Mouse (Mus musculus): ENCODE measurements at regions not wholly inside any gene's neighbourhood (a gene's known extent, or its start where the extent isn't known, plus 50 kb on each side); places are given as distances from the start of the nearest gene placed in this dataset.
A peak's percentile ranks its signal among the peaks of the same experiment; 100 is the strongest.

DNA sequence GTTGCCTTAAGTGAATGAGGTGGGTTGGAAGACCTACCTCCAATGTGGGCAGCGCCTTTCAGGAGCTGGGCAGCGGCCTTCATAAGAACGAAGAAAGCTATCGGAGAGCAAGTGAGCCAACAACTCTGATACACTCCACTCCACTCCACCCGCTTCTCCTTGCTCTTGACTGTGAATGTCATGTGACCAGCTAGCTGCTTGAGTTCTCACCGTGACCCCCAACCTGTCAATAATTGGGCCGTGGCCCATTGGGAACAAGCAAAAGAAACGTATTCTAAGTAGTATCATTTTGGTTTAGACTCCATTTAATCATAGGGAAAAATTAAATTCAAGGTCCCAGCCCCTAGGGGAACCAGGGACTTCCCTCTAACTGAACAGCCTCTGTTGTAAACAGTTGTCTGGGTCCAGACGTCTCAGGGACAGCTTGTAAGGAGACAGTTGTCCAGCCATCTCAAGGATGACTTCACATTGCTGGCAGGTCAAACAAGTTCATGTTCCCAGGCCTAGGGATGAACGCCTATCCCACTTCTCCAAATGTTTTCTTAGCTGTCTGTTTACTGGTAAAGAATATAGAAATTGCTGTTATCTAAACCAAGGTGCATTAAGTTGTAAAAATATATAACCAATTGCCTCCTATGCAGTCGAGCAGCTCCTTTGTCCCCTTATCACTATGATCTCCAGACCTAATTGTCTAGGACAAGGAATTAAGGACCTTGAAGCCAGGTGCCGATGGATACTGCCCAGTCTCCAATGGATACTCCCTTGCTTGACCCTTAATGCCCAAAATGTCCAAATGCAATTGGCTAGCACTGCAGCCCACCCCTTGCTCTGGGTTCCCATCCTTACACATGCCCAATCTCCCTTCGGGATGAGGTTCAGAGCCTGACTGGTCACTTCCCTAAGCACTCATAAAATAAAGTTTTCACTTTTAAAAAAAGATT is 67.1 kb upstream of the Cpm start:
- peaks cover 3% of the 10 kb centered on the region for H3K4me1 ChIP-seq (ENCODE audit: control insufficient read depth, insufficient read depth, low read length)
- H3K27me3 ChIP-seq (ENCODE audit: control insufficient read depth, insufficient read depth, low read length), result no peaks in the 10 kb centered on the region; the same call in 1 of the 2 replicates
- no peak overlapping the region for H3K27ac ChIP-seq (ENCODE audit: control insufficient read depth, insufficient read depth, low read depth, low read length)
- H3K4me3 ChIP-seq (ENCODE audit: control insufficient read depth, low read depth, low read length), result no peak overlapping the region
- no peaks in the 10 kb centered on the region for H3K36me3 ChIP-seq (ENCODE audit: control insufficient read depth, insufficient read depth, low read length)
- no peak for TF ChIP-seq POLR2A (IDR thresholded peaks at IDR 0.05; ENCODE audit: control insufficient read depth, low read depth, low read length)

DNA sequence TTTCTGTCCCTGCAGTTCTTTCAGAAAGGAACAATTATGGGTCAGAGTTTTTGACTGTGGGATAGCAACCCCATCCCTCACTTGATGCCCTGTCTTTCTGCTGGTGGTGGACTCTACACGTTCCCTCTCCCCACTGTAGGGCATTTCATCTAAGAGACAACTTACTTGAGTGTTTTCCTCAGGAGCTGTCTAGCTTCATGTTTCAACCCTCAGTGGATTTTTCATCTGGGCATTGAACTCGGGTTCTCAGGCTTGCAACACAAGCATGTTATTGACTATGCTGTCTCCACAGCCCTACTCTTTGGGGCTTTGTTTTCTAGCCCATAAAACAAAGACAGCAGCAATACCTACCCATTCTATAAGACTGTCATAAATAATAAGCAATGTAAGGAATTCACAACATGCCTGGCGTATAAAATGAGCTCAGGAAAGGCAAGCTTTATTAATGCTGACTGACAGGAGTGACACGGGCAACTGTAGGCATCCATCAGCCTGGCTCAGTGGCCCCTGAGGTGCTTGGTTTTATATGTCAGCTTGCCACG is 68.0 kb upstream of the Cpm start:
- no peak overlapping the region for H3K4me3 ChIP-seq (ENCODE audit: control insufficient read depth, low read depth, low read length)
- peaks cover 3% of the 10 kb centered on the region for H3K4me1 ChIP-seq (ENCODE audit: control insufficient read depth, insufficient read depth, low read length)
- H3K27me3 ChIP-seq (ENCODE audit: control insufficient read depth, insufficient read depth, low read length), result no peaks in the 10 kb centered on the region; the same call in 1 of the 2 replicates
- H3K36me3 ChIP-seq (ENCODE audit: control insufficient read depth, insufficient read depth, low read length), result no peaks in the 10 kb centered on the region
- TF ChIP-seq CTCF (IDR thresholded peaks at IDR 0.05; ENCODE audit: control insufficient read depth, insufficient read depth, insufficient replicate concordance, low read depth, low read length) (no peak), POLR2A (IDR thresholded peaks at IDR 0.05; ENCODE audit: control insufficient read depth, low read depth, low read length) (no peak)
- no peak overlapping the region for H3K27ac ChIP-seq (ENCODE audit: control insufficient read depth, insufficient read depth, low read depth, low read length)

DNA sequence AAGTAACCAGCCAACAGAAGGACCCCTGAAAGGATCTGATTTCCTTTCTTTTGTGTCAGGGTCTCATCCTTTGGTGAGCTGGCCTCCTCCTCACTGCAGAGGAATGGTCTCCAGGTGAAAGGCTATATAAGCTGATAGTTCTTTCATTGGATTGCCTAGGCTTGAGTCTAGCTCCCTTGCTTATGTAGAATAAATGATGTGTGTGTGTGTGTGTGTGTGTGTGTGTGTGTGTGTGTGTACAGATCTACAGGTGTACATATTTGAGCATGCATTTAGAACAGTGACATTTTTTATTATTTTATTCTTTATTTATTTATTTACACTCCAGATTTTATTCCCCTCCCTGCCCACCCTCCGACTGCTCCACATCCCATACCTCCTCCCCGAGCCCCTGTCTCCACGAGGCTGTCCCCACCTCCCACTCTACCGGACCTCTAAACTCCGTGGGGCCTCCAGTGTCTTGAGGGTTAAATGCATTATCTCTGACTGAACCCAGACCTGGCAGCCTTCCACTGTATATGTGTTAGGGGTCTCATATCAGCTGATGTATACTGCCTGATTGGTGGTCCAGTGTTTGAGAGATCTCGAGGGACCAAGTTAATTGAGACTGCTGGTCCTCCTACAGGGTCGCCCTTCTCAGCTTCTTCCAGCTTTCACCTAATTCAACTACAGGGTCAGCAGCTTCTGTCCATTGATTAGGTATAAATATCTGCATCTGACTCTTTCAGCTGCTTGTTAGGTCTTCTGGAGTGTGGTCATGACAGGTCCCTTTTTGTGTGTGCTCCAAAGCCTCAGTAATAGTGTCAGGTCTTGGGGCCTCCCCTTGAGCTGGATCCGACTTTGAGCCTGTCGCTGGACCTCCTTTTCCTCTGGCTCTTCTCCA is 68.7 kb upstream of the Cpm start:
- peaks cover 3% of the 10 kb centered on the region for H3K4me1 ChIP-seq (ENCODE audit: control insufficient read depth, insufficient read depth, low read length)
- no peak for TF ChIP-seq CTCF (IDR thresholded peaks at IDR 0.05; ENCODE audit: control insufficient read depth, insufficient read depth, insufficient replicate concordance, low read depth, low read length)
- TF ChIP-seq POLR2A (IDR thresholded peaks at IDR 0.05; ENCODE audit: control insufficient read depth, low read depth, low read length), result no peak
- no peaks in the 10 kb centered on the region; the same call in 1 of the 2 replicates for H3K27me3 ChIP-seq (ENCODE audit: control insufficient read depth, insufficient read depth, low read length)
- no peak overlapping the region for H3K27ac ChIP-seq (ENCODE audit: control insufficient read depth, insufficient read depth, low read depth, low read length)
- H3K36me3 ChIP-seq (ENCODE audit: control insufficient read depth, insufficient read depth, low read length), result no peaks in the 10 kb centered on the region
- no peak overlapping the region for H3K4me3 ChIP-seq (ENCODE audit: control insufficient read depth, low read depth, low read length)

DNA sequence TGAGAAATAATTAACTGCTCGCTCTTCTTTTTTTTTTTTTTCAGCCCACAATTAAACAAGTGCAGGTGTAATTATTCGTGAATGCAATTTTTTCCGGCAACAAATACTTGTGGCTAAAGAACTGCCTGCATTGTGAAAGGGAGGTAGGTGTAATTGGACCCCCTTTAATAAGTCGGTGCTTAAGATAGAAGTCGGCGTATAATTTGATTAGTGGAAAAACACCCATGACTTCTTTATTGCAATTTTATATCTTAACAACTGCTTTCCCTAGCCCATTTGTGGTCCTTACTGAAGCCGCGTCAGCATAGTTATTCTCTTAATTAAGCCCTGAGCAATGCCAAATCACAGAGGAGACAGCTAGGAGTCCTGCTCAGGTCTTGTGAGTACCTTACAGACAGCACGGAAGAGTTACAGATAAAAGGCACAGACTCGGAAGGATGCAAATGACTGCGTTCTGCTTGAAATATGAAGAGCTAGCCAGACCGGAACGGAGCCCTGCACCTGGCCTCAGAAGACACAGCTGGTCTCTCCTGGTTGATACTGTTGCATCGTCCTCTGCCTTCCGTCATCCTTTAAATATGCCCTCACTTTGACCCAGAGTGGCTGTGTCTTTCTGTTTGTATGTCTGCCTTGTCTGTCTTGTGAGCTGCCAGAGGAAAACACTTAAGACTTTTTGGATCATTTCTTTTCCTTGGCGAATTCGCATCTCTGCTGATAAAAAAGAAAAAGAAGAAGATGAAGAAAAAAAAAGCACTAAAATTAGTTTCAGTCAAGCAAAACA is 69.5 kb upstream of the Cpm start:
- peak overlapping the region; percentile 63 for H3K4me3 ChIP-seq (ENCODE audit: control insufficient read depth, low read depth, low read length)
- H3K27ac ChIP-seq (ENCODE audit: control insufficient read depth, insufficient read depth, low read depth, low read length), result no peak overlapping the region
- H3K36me3 ChIP-seq (ENCODE audit: control insufficient read depth, insufficient read depth, low read length), result no peaks in the 10 kb centered on the region
- H3K27me3 ChIP-seq (ENCODE audit: control insufficient read depth, insufficient read depth, low read length), result no peaks in the 10 kb centered on the region; the same call in 1 of the 2 replicates
- TF ChIP-seq POLR2A (IDR thresholded peaks at IDR 0.05; ENCODE audit: control insufficient read depth, low read depth, low read length) (no peak), CTCF (IDR thresholded peaks at IDR 0.05; ENCODE audit: control insufficient read depth, insufficient read depth, insufficient replicate concordance, low read depth, low read length) (no peak)
- H3K4me1 ChIP-seq (ENCODE audit: control insufficient read depth, insufficient read depth, low read length), result peaks cover 3% of the 10 kb centered on the region

DNA sequence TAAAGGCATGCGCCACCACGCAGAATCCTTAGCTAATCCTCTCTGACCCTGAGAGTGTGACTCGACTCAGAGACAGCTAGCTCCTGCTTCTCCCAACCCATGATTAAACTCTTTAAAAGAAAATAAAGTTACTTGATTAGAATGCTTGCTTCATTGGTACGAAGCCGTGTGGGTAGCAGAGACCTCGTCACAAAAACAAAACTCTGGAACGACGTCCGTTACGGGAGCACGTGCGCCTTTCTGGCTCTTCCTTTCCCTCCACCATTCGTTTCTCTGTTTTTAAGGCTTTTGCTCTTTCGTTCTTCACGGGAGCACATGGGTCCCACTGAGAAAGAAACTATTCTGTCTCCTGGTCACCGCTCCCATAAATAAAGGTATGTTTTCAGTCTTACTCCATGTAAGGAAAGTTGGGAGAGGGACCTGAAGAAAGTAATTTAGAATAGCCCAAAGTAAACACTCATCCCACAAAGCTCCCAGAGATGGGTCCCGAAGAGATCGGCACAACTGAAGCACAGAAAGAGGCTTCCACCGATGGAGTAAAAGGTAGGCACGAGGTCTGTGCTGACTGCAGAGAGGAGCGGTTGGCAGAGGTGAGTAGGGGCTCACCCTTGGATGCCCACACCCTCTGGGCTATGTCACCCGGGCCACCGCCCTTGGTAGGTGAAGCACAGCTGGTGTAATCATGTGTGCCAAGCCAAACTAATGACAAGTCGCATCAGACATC is 70.2 kb upstream of the Cpm start:
- TF ChIP-seq CTCF (IDR thresholded peaks at IDR 0.05; ENCODE audit: control insufficient read depth, insufficient read depth, insufficient replicate concordance, low read depth, low read length), result no peak
- no peak for TF ChIP-seq POLR2A (IDR thresholded peaks at IDR 0.05; ENCODE audit: control insufficient read depth, low read depth, low read length)
- Histone ChIP-seq H3K27ac (ENCODE audit: control insufficient read depth, insufficient read depth, low read depth, low read length) (no peak overlapping the region), H3K27me3 (ENCODE audit: control insufficient read depth, insufficient read depth, low read length) (no peaks in the 10 kb centered on the region; the same call in 1 of the 2 replicates), H3K4me1 (ENCODE audit: control insufficient read depth, insufficient read depth, low read length) (peaks cover 3% of the 10 kb centered on the region), H3K4me3 (ENCODE audit: control insufficient read depth, low read depth, low read length) (peak overlapping the region; percentile 63), H3K36me3 (ENCODE audit: control insufficient read depth, insufficient read depth, low read length) (no peaks in the 10 kb centered on the region)

DNA sequence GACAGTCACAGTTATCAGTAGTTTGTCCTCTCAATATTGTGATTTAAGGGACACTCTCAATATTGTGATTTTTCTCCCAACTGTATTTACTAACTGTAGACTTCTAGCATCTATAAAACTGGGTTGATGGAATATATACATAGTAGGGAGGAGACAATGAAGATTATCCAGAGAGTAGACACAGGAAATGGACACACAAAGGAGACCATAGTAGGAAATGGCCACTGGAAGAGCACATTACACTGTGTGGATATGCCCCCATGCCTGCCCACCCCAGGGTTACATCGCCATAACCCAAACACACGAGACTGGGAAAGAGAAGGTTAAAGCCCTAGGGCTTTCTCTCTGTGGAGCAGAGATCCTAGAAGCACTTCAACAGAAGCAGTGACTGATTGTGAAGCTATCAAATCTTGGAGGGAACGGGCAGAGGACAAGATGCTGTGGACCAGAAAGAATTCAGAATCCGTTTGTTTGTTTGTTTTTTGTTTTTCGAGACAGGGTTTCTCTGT is 71.0 kb upstream of the Cpm start:
- Histone ChIP-seq H3K27me3 (ENCODE audit: control insufficient read depth, insufficient read depth, low read length) (no peaks in the 10 kb centered on the region; the same call in 1 of the 2 replicates), H3K27ac (ENCODE audit: control insufficient read depth, insufficient read depth, low read depth, low read length) (no peak overlapping the region), H3K4me3 (ENCODE audit: control insufficient read depth, low read depth, low read length) (no peak overlapping the region), H3K36me3 (ENCODE audit: control insufficient read depth, insufficient read depth, low read length) (no peaks in the 10 kb centered on the region), H3K4me1 (ENCODE audit: control insufficient read depth, insufficient read depth, low read length) (peaks cover 3% of the 10 kb centered on the region)
- TF ChIP-seq CTCF (IDR thresholded peaks at IDR 0.05; ENCODE audit: control insufficient read depth, insufficient read depth, insufficient replicate concordance, low read depth, low read length), result no peak
- TF ChIP-seq POLR2A (IDR thresholded peaks at IDR 0.05; ENCODE audit: control insufficient read depth, low read depth, low read length), result no peak

Data from testis, adult 2 months (tissue).